9 mouse cellular contexts compared by ENCODE assay signal in the genomic region with DNA sequence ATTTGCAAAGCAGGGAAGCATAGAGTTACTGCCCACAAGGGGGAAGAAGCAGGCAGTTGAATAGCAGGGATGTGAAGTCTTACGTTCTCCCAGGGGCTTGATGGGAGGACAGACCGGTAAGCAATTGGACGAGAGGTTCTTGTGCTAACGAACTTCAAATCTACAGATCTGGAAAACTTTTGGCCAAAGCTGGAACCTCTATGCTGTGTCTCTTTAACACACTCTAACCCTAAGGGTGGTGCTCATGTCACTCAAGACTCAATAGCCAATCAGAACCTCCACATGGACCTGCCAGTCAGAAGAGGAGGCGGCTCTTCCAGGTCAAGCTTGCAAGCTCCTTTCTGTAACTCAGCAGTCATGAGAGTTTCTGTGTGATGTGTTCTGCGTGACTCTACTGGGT. TPM values are rescaled to one million over a fixed set of nuclear protein-coding genes. Genes with fewer than 3 reads are reported as not detected.
DNase-seq lines count a peak whose midpoint lies in the region; ATAC-seq and TF ChIP-seq lines count a peak whose summit lies in the region.
"Not testable (repeated sequence)": the region's sequence is repeated elsewhere in the genome, so short reads cannot be mapped to it uniquely, and the experiment has no call there.
"Had no signal": no experiment of that assay in that cellular context is flagged by ENCODE, and none has a peak within 500 bp of the region (broad histone marks: within the 10 kb centered on the region; RNA-seq: fewer than 3 reads in every experiment).

A gene (plus strand): TSS at position 301 of the 400 bp plus-strand sequence.

- not testable (repeated sequence) for H3K9ac ChIP-seq in heart, embryonic 11.5 days (ENCODE audit: low read depth, low read length); hindbrain, embryonic 12.5 days; midbrain, embryonic 11.5 days (ENCODE audit: low read length)

- TF ChIP-seq CTCF in layer of hippocampus, adult 2 months (conservative IDR thresholded peaks at IDR 0.05): not testable (repeated sequence)

- not testable (repeated sequence) for H3K4me1 ChIP-seq in forebrain, embryonic 10.5 days; heart, embryonic 11.5 days (ENCODE audit: control insufficient read depth, insufficient read depth, low read length); hindbrain, embryonic 12.5 days; midbrain, embryonic 11.5 days (ENCODE audit: control insufficient read depth, insufficient read depth, low read length)

- not testable (repeated sequence) for ATAC-seq in heart, embryonic 11.5 days (replicated peaks; ENCODE audit: insufficient number of reproducible peaks, low FRiP score, low TSS enrichment); hindbrain, embryonic 12.5 days (ENCODE audit: low FRiP score); midbrain, embryonic 11.5 days (ENCODE audit: low FRiP score)

- no CpG with 5 or more reads among the region's 6 CpGs for WGBS in forebrain, embryonic 10.5 days
- no CpG with 5 or more reads among the region's 6 CpGs for WGBS in heart, embryonic 11.5 days (ENCODE audit: insufficient replicate concordance)
- WGBS in hindbrain, embryonic 12.5 days: no CpG with 5 or more reads among the region's 6 CpGs
- no CpG with 5 or more reads among the region's 6 CpGs for WGBS in midbrain, embryonic 11.5 days

- not testable (repeated sequence) for DNase-seq in adrenal gland, postnatal 14 days; forebrain, embryonic 10.5 days (ENCODE audit: extremely low spot score, low spot score); layer of hippocampus, adult 2 months (ENCODE audit: low spot score in 2 of 2); left cerebral cortex, postnatal 36 days (ENCODE audit: low spot score in 2 of 2); midbrain, embryonic 11.5 days (ENCODE audit: low spot score, missing footprints); thymus, postnatal 0 days (ENCODE audit: low spot score)

- H3K4me2 ChIP-seq in heart, embryonic 11.5 days; hindbrain, embryonic 12.5 days (replicated peaks); midbrain, embryonic 11.5 days: not testable (repeated sequence)

- H3K4me3 ChIP-seq in forebrain, embryonic 10.5 days; heart, embryonic 11.5 days (ENCODE audit: low read depth, low read length); hindbrain, embryonic 12.5 days; layer of hippocampus, adult 2 months; midbrain, embryonic 11.5 days (ENCODE audit: low read depth, low read length): not testable (repeated sequence)

- not testable (repeated sequence) for H3K27me3 ChIP-seq in forebrain, embryonic 10.5 days (ENCODE audit: poor library complexity, severe bottlenecking); heart, embryonic 11.5 days (ENCODE audit: control insufficient read depth, insufficient read depth, low read length); hindbrain, embryonic 12.5 days; midbrain, embryonic 11.5 days (ENCODE audit: control insufficient read depth, insufficient read depth, low read length)

- not testable (repeated sequence) for H3K27ac ChIP-seq in forebrain, embryonic 10.5 days; heart, embryonic 11.5 days (ENCODE audit: low read depth, low read length); hindbrain, embryonic 12.5 days; layer of hippocampus, adult 2 months; midbrain, embryonic 11.5 days (ENCODE audit: low read depth, low read length)

- intact Hi-C loops in left cerebral cortex, postnatal 36 days (cut with DNase I): not testable (repeated sequence)

- not testable (repeated sequence) for H3K36me3 ChIP-seq in forebrain, embryonic 10.5 days (replicated peaks); heart, embryonic 11.5 days (ENCODE audit: control insufficient read depth, insufficient read depth, low read length); hindbrain, embryonic 12.5 days; midbrain, embryonic 11.5 days (ENCODE audit: control insufficient read depth, insufficient read depth, low read length)

- H3K9me3 ChIP-seq in forebrain, embryonic 10.5 days; heart, embryonic 11.5 days (replicated peaks; ENCODE audit: control insufficient read depth, low read length); hindbrain, embryonic 12.5 days (replicated peaks); midbrain, embryonic 11.5 days (ENCODE audit: control insufficient read depth, low read length): not testable (repeated sequence)

RNA-seq across cellular contexts. Expression of the gene that starts here (rescaled TPM):
- total RNA-seq in adrenal gland, postnatal 14 days (2021): 11.1 and 13.9 TPM in 2 replicates
- polyA plus RNA-seq in forebrain, embryonic 10.5 days (2016; fragmentation: Nextera tagmentation; extraction: Ambion mirVana): 10.8 and 11.5 TPM in 2 replicates
- polyA plus RNA-seq in heart, embryonic 11.5 days (2014; fragmentation: Nextera tagmentation; extraction: Ambion mirVana): 14.3 and 19.5 TPM in 2 replicates
- 11.7 and 13.9 TPM in 2 replicates for polyA plus RNA-seq in hindbrain, embryonic 12.5 days (2016; fragmentation: Nextera tagmentation; extraction: Ambion mirVana)
- 10 to 100 TPM; 11.6 to 19.9 TPM for total RNA-seq in layer of hippocampus, adult 2 months (2021)
- total RNA-seq in left cerebral cortex, postnatal 36 days (2021): 10 to 100 TPM; 16.3 to 19.9 TPM
- 12.3 and 13.1 TPM in 2 replicates for polyA plus RNA-seq in midbrain, embryonic 11.5 days (2014; fragmentation: Nextera tagmentation; extraction: Ambion mirVana)
- polyA plus RNA-seq in thymus, postnatal 0 days (2015; fragmentation: Nextera tagmentation; extraction: Ambion mirVana): 11.6 and 13.5 TPM in 2 replicates
- polyA plus RNA-seq: spleen, adult 2 months had no signal
